Mouse (Mus musculus): ENCODE data around the gene Lhfpl3.

Gene Lhfpl3

DNA sequence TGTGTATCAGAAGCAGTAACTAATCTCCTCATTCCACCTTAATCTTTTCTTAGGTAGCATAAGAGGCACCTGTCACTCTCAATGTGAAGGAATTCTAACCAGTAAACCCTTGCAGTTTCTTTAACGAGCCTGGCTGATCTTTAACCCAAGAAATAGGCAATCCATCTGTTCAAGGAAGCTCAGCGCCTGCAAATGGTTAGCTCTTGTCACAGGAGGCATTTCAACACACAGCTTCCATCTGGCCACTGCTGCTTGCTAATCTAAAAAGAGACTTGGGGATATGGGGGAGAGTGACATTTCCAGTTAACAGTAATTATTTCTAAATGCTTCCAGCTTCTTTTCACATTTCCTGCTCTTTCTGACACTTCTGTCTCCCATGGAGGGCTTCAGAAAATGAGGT is 182.9 kb downstream of the Lhfpl3 start:
- DNase-seq (ENCODE audit: low spot score) = no peak

DNA sequence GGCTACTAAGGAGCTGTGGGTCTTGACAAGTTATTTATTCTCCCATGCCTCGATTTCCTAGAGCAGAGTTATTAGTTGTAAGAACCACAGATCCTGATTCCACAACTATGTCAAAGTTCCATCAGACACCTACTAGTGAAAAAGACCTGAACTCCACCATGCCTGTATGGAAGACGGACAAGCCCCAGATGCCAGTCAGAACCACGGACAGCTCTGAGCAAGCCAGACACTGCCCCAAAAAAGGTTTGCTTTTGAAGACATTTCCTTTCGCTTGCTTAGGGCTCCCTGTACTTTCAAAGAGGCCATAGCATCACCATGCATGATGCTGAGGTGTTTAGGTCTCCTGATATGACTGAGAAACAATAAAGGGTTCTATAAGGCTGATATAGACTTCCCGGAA is 197.4 kb downstream of the Lhfpl3 start:
- DNase-seq (ENCODE audit: low spot score) = no peak

DNA sequence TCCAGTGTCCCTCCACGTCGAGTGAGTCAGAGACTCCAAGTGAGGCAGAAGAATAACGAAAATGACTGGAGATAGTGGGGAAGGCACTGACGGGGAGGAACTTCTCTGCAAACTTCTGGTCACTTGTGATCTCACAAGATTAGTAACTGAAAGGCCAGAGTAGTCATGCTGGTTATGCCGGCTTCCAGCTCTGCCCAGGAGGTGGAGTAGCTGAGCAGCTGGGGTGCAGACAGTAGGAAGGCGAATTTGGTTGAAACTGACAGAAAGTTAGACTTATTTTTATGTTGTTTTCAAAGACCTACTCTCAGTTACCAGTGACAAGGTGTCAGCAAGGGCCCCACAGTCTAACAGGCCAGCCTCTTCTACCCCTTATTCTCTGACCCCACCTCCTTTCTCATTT is 217.4 kb downstream of the Lhfpl3 start:
- DNase-seq (ENCODE audit: low spot score) = no peak

DNA sequence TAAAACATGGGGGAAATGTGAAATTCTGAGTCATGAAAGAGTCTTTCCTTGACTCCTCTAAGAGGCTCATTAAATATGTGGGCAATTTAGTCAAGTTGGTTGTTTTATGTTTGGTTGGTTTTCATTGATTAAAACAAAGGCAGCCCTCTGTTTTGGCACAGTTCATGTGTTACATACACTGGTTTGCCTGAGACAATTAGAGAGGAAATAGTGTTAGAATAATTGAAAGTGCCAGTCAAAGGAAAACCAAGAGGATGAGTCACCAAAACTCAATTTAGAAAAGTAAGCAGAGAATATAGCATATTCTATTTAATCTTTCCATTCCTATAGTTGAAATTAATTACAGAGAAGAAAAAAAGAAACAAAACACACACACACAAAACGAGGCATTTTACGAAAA is 240.9 kb downstream of the Lhfpl3 start:
- no peak for DNase-seq (ENCODE audit: low spot score)

DNA sequence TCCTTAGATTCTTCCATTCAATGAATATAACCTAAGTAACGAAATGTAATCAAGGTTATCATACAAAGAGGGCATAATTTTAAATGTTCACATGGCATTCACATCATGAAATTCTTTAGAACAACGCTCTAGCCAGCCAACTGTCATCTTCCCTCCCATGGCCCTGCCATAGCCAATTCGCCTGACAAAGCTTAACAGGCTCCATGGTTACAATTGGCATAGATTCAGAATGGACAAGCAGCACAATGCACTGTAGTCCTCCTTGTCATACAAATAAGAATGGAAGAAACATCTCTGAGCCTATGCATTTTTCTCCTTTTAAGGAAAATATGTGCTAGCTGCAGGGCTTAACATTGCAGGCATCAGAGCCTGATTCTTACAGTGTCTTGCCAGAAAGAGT is 254.0 kb downstream of the Lhfpl3 start:
- no peak for DNase-seq (ENCODE audit: low spot score)

DNA sequence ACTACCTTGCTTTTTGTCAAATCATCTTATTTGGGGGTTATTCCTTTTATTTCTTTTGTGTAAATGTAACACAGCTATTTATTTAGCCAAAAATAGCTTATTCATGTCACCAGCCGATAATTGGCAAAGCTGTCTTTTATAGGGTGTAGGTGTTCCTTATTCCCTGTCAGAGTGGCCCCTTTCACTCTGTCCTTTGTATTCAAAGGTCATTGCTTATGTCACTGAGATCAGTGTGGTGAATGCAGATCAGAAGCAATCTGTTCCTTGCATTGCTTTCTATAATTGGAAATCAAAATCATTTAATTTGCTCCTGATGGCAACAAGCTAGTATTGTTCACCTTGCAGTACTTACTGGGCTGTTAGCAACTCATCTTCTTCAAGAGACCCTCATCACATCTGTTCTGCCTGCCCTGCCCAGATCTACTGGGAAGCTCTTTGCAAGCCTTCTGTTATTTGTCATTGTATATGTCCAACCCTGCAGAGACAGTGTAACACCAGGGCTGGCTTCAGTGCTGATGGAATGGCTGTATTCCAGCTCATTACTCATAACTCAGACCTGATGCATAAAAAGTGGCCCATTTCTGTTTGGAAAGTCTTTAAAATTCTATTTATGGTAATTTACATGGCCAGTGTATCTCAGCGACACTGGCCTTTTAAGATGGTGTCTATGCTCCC is 257.4 kb downstream of the Lhfpl3 start:
- DNase-seq (ENCODE audit: low spot score) = no peak

DNA sequence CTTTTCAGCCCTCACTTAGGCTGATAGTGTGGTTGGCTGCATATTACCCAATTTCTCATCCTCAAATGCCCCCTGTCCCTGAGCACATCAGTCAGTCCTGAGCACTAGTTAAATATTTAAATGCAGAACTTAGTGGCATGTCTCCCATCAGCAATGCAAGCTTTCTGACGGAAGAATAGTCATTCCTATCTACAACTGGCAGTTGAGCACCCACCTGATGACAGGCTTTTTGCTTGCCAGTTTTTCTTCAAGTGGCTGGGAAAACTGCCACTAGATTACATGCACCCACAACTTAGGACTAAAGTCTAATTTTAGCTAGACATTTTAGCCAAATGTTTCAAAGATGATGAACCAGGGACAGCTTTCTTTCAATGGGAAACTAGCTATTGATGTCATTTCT is 260.3 kb downstream of the Lhfpl3 start:
- DNase-seq (ENCODE audit: low spot score) = no peak

DNA sequence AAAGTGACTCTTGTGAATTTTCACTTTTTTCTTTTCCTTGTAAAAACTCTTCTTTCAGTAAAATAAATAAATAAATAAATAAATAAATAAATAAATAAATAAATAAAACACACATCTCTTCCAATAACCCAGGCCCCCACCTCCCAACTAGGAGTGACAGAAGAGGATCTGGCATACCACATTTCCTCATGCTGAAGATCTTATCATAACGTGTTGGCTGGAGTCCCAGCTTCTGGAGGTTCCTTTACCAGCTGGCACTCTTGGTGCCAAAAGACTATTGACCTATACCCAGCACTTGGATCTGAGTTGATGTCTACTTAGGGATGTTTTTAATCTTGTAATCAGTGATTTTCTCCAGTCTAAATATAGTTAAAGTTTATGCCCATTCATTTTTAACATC is 264.6 kb downstream of the Lhfpl3 start:
- no peak for DNase-seq (ENCODE audit: low spot score)

DNA sequence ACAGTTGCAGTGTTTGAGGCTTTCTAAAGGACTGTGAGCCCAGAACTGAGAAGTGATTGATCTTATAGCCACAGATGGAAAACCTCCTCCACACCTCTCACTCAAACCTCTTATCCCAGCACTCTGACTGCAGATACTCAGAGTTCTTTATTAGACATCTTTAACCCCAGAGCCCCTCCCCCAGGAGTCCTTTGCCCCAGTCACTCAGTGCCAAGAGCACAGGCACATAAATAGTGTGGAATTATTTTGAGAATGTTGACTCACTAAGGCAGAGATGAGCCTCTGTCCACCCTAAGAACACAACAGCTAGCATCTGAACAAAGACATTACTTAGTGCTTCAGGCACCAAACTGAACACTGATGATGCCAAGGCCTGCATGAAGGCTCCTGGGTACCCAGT is 268.1 kb downstream of the Lhfpl3 start:
- DNase-seq (ENCODE audit: low spot score) = no peak

DNA sequence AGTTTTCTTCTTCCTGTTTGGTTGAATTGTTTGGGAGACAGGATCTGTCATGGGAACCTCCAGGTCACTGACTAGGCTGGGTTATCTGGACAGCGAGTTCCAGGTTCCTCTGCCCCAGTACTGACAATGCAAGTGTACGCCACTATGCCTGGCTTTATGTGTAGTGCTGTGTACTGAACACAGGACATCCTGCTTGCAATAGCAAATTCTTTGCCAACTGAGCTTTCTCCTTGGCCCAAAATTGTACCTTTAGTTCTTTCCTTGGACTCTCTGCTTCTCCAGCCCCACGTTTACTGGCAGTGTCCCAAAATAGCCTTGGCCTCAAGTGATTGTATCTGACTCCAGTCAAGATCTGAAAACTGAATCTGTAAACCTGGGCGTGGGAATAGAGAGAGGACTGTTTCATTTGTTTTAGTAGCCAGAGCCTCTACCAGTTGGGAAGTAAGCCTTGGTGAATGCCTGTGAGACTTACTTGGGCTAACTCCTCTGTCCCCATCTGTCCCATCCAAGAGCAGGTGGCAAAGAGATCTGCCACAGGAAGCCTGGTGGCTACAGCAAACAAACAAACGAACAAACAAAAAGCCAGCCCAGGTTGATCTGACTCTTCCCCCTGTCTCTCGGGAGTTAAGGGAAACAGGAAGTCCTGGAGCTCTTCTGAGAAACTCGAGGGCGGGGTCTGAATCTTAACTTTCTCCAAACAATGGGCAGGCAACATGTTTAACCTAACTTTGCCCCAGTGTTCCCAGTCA is 269.9 kb downstream of the Lhfpl3 start:
- no peak for DNase-seq (ENCODE audit: low spot score)

DNA sequence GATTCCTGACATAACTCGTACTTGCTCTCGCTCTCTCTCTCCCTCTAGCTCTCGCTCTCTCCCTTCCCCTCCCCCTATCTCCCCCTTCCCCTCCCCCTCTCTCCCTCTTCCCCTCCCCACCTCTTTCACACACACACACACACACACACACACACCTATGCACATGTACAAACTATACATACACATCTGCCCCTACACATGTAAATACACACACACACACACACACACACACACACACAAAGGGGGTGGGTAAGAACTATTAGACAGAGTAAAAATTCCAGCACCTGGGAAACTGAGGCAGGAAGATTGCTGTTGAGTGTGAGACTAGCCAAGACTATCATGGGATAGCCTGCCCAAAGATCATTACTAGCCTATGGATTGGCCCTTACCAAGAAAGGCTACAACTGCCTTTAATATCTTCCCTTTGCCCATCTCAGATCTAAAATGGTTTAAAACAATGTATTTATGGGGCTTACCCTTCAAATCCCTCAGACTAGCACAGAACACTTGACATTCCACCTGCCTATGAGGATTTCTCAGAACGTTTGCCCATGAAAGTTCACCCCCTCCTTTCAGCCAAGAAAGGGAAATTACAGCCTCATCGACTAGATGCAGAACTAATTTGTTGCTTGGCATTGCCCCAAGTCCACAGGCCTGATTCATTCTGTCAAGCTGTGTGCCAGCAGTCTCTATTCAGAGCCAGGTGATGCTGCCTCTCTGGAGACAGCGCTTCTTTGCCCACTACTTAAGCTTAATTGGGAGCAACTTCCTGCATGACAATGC is 289.3 kb downstream of the Lhfpl3 start:
- no peak for DNase-seq (ENCODE audit: low spot score)

DNA sequence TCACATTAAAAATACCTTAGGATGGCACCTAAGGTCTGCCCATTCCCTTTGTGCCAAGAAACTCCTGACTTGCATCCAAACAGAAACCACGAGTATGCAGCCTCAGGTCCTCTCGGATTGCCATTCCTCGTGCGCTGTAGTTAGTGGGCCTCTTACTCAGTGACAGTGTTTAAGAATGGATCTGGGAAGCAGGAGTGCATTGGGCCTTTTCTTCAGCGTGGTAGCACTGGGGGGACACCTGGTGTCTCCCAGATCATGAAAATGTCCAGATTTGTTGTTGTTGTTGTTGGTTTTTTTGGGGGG is 289.8 kb downstream of the Lhfpl3 start:
- DNase-seq (ENCODE audit: low spot score) = no peak

DNA sequence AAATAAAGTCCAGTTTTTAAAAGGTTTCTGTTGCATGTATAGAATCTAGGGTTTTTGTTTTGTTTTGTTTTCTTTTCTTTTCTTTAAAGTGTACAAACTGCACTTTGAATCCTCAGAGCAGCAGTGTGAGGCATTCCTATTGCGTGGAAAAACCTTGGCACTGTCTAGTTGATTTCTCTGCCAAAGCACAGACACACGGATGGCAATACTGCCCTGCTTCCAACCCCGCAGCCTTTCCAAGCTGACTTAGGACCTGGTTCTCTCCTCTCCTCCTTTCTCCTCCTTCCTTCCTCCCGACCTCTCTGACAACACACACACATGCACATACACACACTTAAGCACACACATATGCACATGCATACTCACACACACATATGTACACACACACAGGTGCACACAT is 294.6 kb downstream of the Lhfpl3 start:
- DNase-seq (ENCODE audit: low spot score) = no peak

DNA sequence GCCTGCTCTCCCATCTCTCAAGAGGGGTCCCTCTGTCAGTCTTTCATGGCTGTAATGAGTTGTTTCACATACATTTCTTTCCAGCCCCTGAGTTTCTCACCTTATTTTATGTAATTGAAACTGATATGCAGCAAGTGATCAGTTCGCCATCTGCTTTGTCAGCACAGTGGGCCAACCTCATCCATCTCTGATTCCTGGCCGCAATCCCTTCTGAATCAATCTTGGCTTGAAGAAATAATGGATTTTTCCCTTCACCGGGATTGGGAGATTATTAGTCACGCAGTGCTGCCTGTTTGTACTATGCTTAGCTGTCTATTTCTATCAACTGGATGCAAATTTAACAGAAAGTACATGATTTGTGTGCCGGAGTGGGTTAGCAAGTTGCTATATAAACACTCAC is 297.0 kb downstream of the Lhfpl3 start:
- no peak for DNase-seq (ENCODE audit: low spot score)

DNA sequence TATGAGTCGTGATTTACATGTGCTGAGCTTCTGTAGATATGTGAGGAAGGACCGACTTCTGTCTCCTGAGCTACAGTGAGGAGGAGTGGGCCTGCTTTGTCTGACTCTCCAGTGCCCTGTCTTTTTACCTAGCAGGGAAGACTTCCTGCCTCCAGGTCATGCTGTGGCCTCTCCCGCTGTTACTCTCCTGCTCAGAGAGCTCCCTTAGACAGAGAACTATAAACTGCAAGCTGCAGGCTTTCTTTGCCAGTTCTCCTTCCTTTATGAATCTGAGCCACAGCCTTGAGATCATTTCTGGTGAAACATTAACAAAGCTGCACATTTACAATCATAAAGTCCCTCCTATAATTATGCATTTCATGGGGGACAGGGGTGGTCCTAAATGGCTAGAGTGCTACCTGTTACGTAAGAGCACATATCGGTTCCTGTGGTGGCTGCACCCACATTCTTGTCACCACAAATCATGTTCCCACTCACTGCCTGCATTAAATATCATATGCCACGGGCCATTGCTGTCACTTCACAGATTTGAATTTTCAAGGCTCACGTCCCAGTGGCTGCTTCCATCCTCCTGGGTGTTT is 303.3 kb downstream of the Lhfpl3 start:
- no peak for DNase-seq (ENCODE audit: low spot score)

DNA sequence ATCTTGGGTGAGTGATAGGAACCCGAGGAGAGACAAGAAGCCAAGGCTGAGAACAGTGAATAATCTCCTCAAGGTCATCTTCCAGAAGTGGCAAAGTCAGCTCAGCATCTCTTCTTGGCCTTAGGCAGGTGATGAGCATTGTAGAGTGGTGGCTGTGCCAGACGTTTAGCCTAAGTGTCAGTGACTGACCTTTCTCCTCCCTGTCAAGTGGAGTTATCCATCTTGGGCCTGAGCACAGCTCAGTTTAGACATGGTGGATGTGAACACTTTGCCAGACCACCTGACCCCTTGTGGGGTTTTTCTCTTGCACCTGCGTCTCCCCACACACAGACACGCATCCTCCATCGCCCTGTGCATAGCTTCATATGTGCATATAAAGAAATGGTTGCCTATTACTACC is 305.6 kb downstream of the Lhfpl3 start:
- DNase-seq (ENCODE audit: low spot score) = no peak

DNA sequence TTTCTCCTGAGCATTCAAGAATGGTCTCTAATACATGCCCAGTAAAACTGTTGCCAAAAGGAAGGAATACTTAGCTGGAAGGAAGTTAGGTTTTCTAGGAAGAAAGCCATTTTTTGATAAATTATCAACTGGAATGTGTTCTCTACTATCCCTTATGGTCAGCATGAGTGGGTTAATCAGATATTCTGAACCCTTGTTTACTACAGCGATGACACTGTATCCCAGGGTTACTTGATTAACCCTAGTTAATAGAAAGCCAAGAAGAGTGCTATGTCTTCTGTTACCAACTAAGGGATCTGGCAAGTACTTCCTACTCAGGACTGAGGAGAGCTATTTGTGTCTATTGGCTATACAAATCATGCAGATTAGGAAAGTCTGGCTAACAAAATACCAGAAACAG is 349.0 kb downstream of the Lhfpl3 start:
- DNase-seq (ENCODE audit: low spot score) = no peak

DNA sequence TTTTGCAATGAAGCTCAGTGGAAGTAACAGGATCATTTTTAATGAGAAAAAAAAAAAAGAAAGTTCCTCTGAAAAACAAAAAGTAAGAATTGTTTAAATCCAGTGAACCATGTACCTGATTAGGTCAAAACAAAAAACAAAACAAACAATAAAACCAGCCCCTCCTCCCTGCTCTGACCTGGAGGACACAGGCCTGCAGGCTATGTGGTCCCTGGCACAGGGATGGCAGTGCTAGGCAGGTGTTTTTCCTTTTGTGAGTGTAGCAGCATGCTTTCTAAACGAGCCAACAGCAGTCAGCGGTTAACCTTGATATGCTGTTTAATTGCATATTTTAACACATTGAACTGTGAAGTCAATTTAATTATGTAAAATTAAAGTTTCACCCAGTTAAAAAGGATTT is 360.7 kb downstream of the Lhfpl3 start:
- no peak for DNase-seq (ENCODE audit: low spot score)

DNA sequence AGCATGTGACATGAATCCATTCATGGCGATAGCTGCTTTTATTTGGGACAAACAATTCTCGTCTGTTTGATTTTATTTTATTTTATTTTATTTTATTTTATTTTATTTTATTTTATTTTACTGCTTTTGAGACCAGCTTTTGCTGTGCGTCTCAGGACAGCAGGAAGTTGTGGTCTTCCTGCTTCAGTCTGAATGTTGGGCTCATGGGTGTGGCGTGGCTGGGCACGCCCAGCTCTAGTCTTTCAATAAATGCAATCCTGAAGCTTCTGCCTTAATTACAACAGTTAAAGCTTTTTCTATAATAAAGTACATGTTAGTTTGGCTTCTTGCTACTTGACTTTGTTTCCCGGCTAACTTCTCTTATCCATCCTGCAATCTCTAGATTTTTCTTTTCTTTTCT is 365.4 kb downstream of the Lhfpl3 start:
- no peak for DNase-seq (ENCODE audit: low spot score)

DNA sequence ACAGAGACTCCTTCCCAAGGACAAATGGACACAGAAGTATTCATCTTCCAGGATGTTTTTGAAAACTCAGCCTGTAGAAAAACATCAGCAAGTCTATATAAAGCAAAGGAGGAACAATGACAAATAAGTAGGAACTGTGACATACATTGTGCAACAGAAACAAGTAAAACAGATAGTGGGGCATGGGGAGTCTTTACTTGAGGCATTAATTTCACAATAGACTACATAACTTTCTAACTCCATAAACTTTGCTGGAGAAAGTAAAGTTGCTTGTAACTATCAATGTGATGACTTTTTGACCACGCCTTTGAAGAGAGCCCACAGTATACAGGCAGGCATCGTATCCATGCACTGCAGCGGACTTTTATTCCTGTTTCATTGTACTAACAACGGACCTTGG is 368.4 kb downstream of the Lhfpl3 start:
- no peak for DNase-seq (ENCODE audit: low spot score)

DNA sequence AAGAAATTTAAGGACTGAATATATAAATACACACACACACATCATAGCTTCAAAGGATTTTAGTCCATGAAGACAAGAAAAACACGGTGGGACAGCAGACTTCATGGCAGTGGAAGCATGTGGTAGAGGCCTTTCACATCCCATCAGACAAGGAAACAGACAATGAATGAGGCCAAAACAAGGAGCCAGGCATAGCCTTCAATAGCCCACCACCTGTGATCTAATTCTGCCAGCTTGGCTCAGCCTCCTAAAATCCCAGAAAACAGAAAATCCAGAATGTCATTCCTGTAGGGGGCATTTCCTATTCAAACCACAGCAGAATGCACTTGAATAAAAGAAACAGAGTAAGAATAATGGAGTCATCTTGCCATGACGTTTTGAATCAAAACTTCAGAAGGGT is 381.0 kb downstream of the Lhfpl3 start:
- DNase-seq (ENCODE audit: low spot score) = no peak

DNA sequence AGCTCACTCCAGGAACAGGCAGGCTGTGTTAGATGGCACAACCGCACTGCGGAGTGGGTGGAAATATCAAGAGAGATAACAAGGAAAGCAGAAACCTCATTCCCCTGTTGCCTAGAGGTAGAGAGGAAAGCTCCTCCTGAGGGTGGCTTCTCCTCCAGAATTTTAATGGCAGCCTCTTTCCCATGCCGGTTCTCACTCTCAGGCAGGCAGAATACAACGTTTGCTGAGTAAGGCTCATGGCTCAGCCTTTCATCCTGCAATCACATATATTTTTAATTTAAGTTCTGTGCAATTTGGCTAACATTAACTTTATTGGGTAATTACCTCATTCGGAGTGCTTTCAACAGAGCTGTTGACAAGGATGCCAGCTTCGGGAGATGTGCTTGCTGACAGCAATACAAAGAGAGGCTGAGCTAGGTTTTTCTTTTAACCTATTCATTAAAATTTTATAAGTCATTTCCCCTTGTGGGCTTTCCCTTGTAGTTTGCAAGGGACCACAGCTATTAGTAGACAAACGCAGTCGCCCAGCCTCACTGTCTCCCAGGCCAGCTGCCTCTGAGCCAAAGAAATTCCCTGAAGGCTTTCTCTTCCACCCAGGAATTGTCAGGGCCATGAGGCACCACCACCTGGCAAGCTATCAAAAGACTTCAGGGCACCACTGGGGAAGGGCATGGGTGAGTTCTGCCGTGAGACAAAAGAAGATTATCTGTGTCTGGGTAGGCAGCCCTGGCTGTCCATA is 394.5 kb downstream of the Lhfpl3 start:
- DNase-seq (ENCODE audit: low spot score) = no peak
